Mouse (Mus musculus): ENCODE data around the gene Ern1. TPM values are rescaled to one million over a fixed set of nuclear protein-coding genes. Genes with fewer than 3 reads are reported as not detected.
"Not testable (repeated sequence)": the region's sequence is repeated elsewhere in the genome, so short reads cannot be mapped to it uniquely, and the experiment has no call there.

Ern1 gene
- polyA plus RNA-seq, 1 experiment from 2014 or later, result 2.9 TPM

DNA sequence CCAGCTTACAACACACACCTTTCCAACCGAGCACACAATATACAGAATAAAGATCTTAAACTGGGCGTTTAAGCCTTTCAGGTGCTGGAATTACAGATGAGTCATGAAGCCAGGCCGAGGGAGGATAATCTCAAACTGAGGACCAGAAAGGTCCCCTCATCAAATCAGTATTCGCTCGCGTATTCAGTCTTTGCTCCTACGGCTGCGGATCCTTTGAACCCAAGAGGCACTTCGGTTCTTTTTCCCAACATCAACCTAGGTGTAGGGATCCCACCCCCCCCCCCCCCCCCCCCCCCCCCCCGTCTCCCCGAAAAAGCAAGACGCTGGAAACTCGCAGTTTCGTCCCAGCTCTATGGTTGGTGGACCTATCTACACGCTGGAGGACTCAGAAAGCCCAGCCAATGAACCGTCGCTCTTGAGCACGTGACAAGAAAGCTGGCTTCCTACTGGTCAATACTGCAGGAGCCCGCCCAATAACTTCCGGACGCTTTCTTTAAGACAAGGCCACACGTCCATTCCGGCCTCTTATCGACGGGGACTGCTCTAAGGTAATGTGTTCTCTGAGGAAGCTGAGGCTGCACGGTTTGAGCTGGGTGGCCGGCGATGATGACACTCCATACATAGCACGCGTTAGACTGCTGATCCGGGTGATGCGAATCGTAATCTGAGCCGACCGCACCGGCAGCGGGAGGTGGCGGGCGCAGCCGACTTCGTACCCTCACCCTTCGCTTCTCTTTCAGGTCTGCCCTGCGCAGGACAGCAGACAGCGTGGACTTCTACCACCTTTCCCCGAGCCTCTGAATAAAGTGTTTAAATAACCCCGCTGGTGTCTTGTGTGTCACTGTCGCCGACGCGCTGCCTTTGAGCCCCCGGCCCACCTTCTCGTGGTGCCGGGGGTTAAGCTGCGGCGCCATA, 13.0 kb upstream of the Ern1 start:
- ATAC-seq, result peak; percentile 98
- peak; percentile 100 for DNase-seq (ENCODE audit: low spot score)
- Histone ChIP-seq H3K9ac (ENCODE audit: low read length) (peak overlapping the region; percentile 100), H3K4me2 (ENCODE audit: low read length) (peak overlapping the region; percentile 69), H3K36me3 (ENCODE audit: control insufficient read depth, insufficient read depth, low read length) (no peaks in the 10 kb centered on the region), H3K27ac (ENCODE audit: low read depth, low read length) (peak overlapping the region; percentile 98), H3K9me3 (replicated peaks; ENCODE audit: control insufficient read depth, low read length) (no peaks in the 10 kb centered on the region), H3K4me1 (ENCODE audit: control insufficient read depth, insufficient read depth, low read length) (no peaks in the 10 kb centered on the region), H3K4me3 (ENCODE audit: low read depth, low read length) (peak overlapping the region; percentile 91), H3K27me3 (replicated peaks; ENCODE audit: control insufficient read depth, insufficient read depth, low read length) (no peaks in the 10 kb centered on the region)
- WGBS, result under 1% methylated on average over 53 of the region's 55 CpGs

DNA sequence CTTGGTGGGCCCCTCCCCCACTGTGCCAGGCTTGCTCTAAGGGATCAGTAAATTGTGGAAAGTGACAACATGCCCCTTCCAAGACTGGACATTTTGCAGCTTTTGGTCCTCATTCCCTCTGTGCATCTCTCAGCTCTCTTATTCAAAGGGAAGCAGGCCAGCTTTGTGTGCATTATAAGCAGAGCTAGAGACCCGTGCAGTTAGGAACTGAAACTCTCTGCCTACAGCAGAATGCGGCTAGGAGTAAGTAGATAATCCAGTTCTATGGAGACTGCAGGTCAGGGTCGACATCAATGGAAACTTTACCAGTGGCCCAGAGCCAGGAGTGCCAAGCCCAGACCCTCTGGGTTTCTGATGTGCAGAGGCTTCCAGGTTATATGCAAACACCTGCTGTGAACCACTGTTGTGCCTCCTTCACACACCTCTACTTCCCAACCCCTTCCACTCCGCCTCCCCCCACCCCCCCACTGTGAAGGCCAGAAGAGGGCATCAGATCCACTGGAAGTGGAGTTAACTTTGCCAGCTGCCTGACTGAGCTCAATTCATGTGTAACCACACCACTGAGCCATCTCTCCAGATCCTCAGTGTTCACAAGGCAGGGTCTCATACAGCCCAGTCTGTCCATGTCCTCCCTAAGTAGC, 11.2 kb upstream of the Ern1 start:
- Histone ChIP-seq H3K9me3 (replicated peaks; ENCODE audit: control insufficient read depth, low read length) (no peaks in the 10 kb centered on the region), H3K9ac (ENCODE audit: low read length) (no peak overlapping the region), H3K27ac (ENCODE audit: low read depth, low read length) (no peak overlapping the region), H3K4me1 (ENCODE audit: control insufficient read depth, insufficient read depth, low read length) (no peaks in the 10 kb centered on the region), H3K4me3 (ENCODE audit: low read depth, low read length) (no peak overlapping the region), H3K27me3 (replicated peaks; ENCODE audit: control insufficient read depth, insufficient read depth, low read length) (no peaks in the 10 kb centered on the region), H3K36me3 (ENCODE audit: control insufficient read depth, insufficient read depth, low read length) (no peaks in the 10 kb centered on the region), H3K4me2 (ENCODE audit: low read length) (no peak overlapping the region)
- WGBS, result 20% methylated on average over 4 of the region's 4 CpGs
- no peak for ATAC-seq
- DNase-seq (ENCODE audit: low spot score), result no peak

DNA sequence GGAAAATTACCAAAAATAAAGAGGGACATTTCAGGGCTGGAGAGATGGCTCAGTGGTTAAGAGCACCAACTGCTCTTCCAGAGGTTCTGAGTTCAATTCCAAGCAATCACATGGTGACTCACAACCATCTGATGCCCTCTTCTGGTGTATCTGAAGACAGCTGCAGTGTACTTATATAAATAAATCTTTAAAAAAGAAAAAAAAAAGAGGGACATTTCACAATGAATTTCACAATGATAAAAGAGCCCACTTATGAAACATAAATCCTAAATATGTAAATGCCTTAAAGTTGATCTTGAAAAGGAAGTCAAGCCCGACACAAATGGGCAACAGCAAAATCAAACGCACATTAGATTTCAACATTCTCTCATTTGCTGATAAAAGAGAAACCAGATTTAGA, 10.3 kb upstream of the Ern1 start:
- DNase-seq (ENCODE audit: low spot score) (no peak), ATAC-seq (no peak)
- no peak overlapping the region for H3K9ac ChIP-seq (ENCODE audit: low read length)
- 91% methylated on average over 2 of the region's 2 CpGs for whole genome bisulfite sequencing
- H3K9me3 ChIP-seq (replicated peaks; ENCODE audit: control insufficient read depth, low read length), result no peaks in the 10 kb centered on the region
- no peak overlapping the region for H3K4me2 ChIP-seq (ENCODE audit: low read length)
- H3K36me3 ChIP-seq (ENCODE audit: control insufficient read depth, insufficient read depth, low read length), result no peaks in the 10 kb centered on the region
- H3K4me1 ChIP-seq (ENCODE audit: control insufficient read depth, insufficient read depth, low read length), result no peaks in the 10 kb centered on the region
- H3K27ac ChIP-seq (ENCODE audit: low read depth, low read length), result no peak overlapping the region
- no peak overlapping the region for H3K4me3 ChIP-seq (ENCODE audit: low read depth, low read length)
- no peaks in the 10 kb centered on the region for H3K27me3 ChIP-seq (replicated peaks; ENCODE audit: control insufficient read depth, insufficient read depth, low read length)

DNA sequence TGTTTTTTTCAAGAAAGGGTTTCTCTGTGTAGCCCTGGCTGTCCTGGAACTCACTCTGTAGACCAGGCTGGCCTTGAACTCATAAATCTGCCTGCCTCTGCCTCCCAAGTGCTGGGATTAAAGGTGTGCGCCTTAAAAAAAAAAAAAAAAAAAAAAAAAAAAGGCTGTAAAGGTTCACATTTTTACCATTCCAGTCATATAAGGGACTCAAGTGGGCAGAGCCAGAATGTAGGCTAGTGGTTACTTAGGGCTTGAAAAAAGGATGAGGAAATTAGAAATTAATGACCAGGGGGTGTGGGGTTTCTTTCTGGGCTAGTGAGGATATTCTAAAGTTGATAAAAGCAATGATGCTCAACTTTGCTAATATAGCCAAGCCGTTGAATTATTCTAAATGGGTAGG, 9.4 kb upstream of the Ern1 start:
- 94% methylated on average over 2 of the region's 2 CpGs for WGBS
- not testable (repeated sequence) for H3K27me3 ChIP-seq (replicated peaks; ENCODE audit: control insufficient read depth, insufficient read depth, low read length); H3K27ac ChIP-seq (ENCODE audit: low read depth, low read length); H3K4me3 ChIP-seq (ENCODE audit: low read depth, low read length); H3K9me3 ChIP-seq (replicated peaks; ENCODE audit: control insufficient read depth, low read length); H3K36me3 ChIP-seq (ENCODE audit: control insufficient read depth, insufficient read depth, low read length); H3K4me1 ChIP-seq (ENCODE audit: control insufficient read depth, insufficient read depth, low read length); H3K4me2 ChIP-seq (ENCODE audit: low read length); ATAC-seq; DNase-seq (ENCODE audit: low spot score); H3K9ac ChIP-seq (ENCODE audit: low read length)

DNA sequence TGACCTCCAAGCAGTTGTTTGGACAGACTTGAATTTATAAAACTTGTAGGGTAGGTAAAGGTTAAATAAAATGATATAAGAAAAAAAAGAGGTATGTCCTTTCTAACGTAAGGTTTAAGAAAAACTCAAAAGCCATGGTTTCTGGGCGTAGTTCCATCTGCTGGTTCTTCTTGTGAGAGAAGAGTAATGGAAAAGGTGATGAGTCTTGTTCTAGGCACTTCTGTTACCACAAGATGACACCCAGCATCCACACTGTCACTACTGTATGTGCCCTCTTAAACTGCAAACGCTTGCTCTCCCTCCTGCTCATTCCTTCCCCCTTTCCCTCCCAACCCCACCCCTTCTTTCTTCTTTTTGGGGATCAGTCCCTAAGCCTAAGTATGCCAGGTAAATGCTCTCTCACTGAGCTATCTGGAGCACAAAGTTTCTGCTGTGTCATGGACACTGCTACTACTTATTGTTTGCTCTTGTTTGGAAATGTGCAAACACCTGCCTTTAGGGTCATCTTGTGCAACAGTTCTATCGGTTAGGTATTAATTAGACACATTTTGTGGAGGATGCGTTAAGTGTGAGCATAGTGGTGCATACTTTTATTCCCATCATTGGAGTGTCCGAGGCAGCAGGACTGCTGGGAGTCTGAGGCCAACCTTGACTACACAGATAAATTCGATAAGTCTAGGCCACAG, 5.5 kb upstream of the Ern1 start:
- ATAC-seq, result no peak
- Histone ChIP-seq H3K4me3 (ENCODE audit: low read depth, low read length) (no peak overlapping the region), H3K4me1 (ENCODE audit: control insufficient read depth, insufficient read depth, low read length) (no peaks in the 10 kb centered on the region), H3K9me3 (replicated peaks; ENCODE audit: control insufficient read depth, low read length) (no peaks in the 10 kb centered on the region), H3K4me2 (ENCODE audit: low read length) (no peak overlapping the region), H3K27ac (ENCODE audit: low read depth, low read length) (no peak overlapping the region), H3K36me3 (ENCODE audit: control insufficient read depth, insufficient read depth, low read length) (no peaks in the 10 kb centered on the region), H3K9ac (ENCODE audit: low read length) (no peak overlapping the region), H3K27me3 (replicated peaks; ENCODE audit: control insufficient read depth, insufficient read depth, low read length) (no peaks in the 10 kb centered on the region)
- DNase-seq (ENCODE audit: low spot score), result no peak
- WGBS, result 79% methylated on average over 7 of the region's 7 CpGs

DNA sequence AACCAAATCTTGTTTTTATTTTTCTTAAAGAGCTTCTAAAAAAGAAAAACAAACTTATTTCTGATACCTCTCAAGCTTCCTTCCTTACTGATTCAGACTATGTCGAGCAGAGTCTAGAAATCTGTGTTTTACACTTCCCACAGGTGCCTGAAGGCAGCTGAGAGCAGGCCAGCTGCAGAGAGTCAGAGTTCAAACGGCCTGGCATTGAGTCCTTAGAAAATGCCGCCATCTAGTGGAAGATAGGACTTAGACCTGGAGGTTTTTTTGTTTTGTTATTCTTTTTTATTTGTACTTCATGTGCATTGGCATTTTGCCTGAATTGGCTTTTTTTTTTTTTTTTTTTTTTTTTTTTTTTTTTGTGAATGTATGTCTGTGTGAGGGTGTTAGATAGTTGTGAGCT, 3.7 kb upstream of the Ern1 start:
- Histone ChIP-seq H3K9me3 (replicated peaks; ENCODE audit: control insufficient read depth, low read length) (no peaks in the 10 kb centered on the region), H3K27me3 (replicated peaks; ENCODE audit: control insufficient read depth, insufficient read depth, low read length) (no peaks in the 10 kb centered on the region), H3K9ac (ENCODE audit: low read length) (no peak overlapping the region), H3K4me3 (ENCODE audit: low read depth, low read length) (no peak overlapping the region), H3K27ac (ENCODE audit: low read depth, low read length) (no peak overlapping the region), H3K4me1 (ENCODE audit: control insufficient read depth, insufficient read depth, low read length) (peaks cover 3% of the 10 kb centered on the region), H3K4me2 (ENCODE audit: low read length) (no peak overlapping the region), H3K36me3 (ENCODE audit: control insufficient read depth, insufficient read depth, low read length) (no peaks in the 10 kb centered on the region)
- ATAC-seq (no peak), DNase-seq (ENCODE audit: low spot score) (peak; percentile 94)
- 4% methylated on average over 3 of the region's 3 CpGs for WGBS

DNA sequence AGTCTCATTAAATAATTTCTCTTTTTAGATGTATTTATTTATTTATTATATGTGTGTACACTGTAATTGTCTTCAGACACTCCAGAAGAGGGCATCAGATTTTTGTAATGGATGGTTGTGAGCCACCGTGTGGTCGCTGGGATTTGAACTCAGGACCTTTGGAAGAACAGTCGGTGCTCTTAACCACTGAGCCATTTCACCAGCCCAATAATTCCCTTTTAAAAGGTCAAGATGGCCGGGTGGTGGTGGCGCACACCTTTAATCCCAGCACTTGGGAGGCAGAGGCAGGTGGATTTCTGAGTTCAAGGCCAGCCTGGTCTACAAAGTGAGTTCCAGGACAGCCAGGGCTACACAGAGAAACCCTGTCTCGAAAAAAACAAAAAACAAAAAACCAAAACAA, 2.9 kb upstream of the Ern1 start:
- H3K4me2 ChIP-seq (ENCODE audit: low read length); DNase-seq (ENCODE audit: low spot score): not testable (repeated sequence)
- 81% methylated on average over 6 of the region's 6 CpGs for WGBS

DNA sequence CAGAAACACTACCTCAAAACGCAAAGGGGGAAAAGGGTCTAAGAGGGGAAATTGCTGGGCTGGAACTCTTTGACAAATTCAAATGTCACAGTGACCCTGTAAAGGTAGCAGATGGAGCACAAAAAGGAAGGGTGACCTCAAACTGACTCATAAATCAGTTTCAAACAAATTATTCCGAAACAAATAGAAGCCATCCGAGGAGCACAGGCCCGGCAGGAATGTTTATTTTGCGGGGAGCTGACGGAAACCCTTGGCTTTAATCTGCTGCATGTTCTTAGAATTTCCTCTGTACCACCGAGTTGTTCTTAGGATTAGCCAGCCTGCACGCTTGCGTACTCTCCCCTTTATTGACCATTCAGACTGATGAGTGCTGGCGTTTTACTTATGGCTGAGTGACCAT, 2.4 kb upstream of the Ern1 start:
- no peaks in the 10 kb centered on the region for H3K9me3 ChIP-seq (replicated peaks; ENCODE audit: control insufficient read depth, low read length)
- H3K4me1 ChIP-seq (ENCODE audit: control insufficient read depth, insufficient read depth, low read length), result peaks cover 4% of the 10 kb centered on the region
- ATAC-seq (no peak), DNase-seq (ENCODE audit: low spot score) (no peak)
- H3K4me2 ChIP-seq (ENCODE audit: low read length), result no peak overlapping the region
- H3K4me3 ChIP-seq (ENCODE audit: low read depth, low read length), result no peak overlapping the region
- H3K27me3 ChIP-seq (replicated peaks; ENCODE audit: control insufficient read depth, insufficient read depth, low read length), result no peaks in the 10 kb centered on the region
- WGBS, result 62% methylated on average over 10 of the region's 10 CpGs
- no peak overlapping the region for H3K9ac ChIP-seq (ENCODE audit: low read length)
- no peaks in the 10 kb centered on the region for H3K36me3 ChIP-seq (ENCODE audit: control insufficient read depth, insufficient read depth, low read length)
- H3K27ac ChIP-seq (ENCODE audit: low read depth, low read length), result no peak overlapping the region

More for the DNA sequence above, 2.9 kb upstream of the Ern1 start:
- not testable (repeated sequence) for H3K9ac ChIP-seq (ENCODE audit: low read length); H3K27me3 ChIP-seq (replicated peaks; ENCODE audit: control insufficient read depth, insufficient read depth, low read length); H3K36me3 ChIP-seq (ENCODE audit: control insufficient read depth, insufficient read depth, low read length); H3K4me1 ChIP-seq (ENCODE audit: control insufficient read depth, insufficient read depth, low read length); H3K27ac ChIP-seq (ENCODE audit: low read depth, low read length); ATAC-seq; H3K9me3 ChIP-seq (replicated peaks; ENCODE audit: control insufficient read depth, low read length); H3K4me3 ChIP-seq (ENCODE audit: low read depth, low read length)

Data from forebrain, embryonic 14.5 days (tissue).